Mouse (Mus musculus) left cerebral cortex, postnatal 14 days (tissue): Measurements from ENCODE around the gene Map4k1. TPM values are rescaled to one million over a fixed set of nuclear protein-coding genes. Genes with fewer than 3 reads are reported as not detected.

ENCODE experiments used
- DNase-seq, 2 experiments: peaks; one replicate each; pipeline ENCODE4 v3.0.0; 2021 to 2022; ENCODE audit warnings: low spot score in 2 of 2, mixed read lengths in 1 of 2
- intact Hi-C: fragments of 180-260 bp; cut with DNase I; formaldehyde crosslinking; loops from one replicate; pipeline ENCODE4 v1.15.1; 2025
- total RNA-seq, 2 experiments: library from RNA; stranded (reverse); gene quantifications; 2 replicates each; pipeline ENCODE4 v1.2.3; 2021

The Map4k1 gene
- total RNA-seq, 2 experiments from 2014 or later = 2.0 to 3.7 TPM

GRCm38 (mm10) chr7:28969672-28970394, 12.0 kb upstream of the Map4k1 start:
- intact Hi-C loops = loop anchor here (5.0 kb wide), 1 partner anchor 173 kb away; no protein-coding TSS in a partner anchor
- no peak for DNase-seq

GRCm38 (mm10) chr7:28971029-28971428, 10.8 kb upstream of the Map4k1 start:
- no peak for DNase-seq
- intact Hi-C loops = loop anchor here (5.0 kb wide), 1 partner anchor 174 kb away; no protein-coding TSS in a partner anchor

- intact Hi-C loops = loop anchor here (2.0 to 5.0 kb wide), 2 partner anchors 67 to 175 kb away; no protein-coding TSS in a partner anchor
- no peak for DNase-seq
These were observed 10.0 kb upstream of the Map4k1 start for GRCm38 (mm10) chr7:28971770-28972269.

- DNase-seq = peak; percentile 73 to 85
- intact Hi-C loops = loop anchor here (2.0 to 5.0 kb wide), 2 partner anchors 66 to 175 kb away; no protein-coding TSS in a partner anchor
These were observed 9.3 kb upstream of the Map4k1 start for GRCm38 (mm10) chr7:28972542-28972985.

GRCm38 (mm10) chr7:28973025-28973424, 8.8 kb upstream of the Map4k1 start:
- intact Hi-C loops = loop anchor here (2.0 to 5.0 kb wide), 2 partner anchors 66 to 176 kb away; no protein-coding TSS in a partner anchor
- no peak for DNase-seq

GRCm38 (mm10) chr7:28977556-28977955, 4.3 kb upstream of the Map4k1 start:
- intact Hi-C loops = no loop called here
- no peak for DNase-seq

GRCm38 (mm10) chr7:28982274-28983013, 594 bp downstream of the Map4k1 start:
- intact Hi-C loops = no loop called here
- no peak for DNase-seq

- no peak for DNase-seq
- intact Hi-C loops = no loop called here
These were observed 1.3 kb downstream of the Map4k1 start for GRCm38 (mm10) chr7:28983141-28983564.

- no peak for DNase-seq
- intact Hi-C loops = no loop called here
These were observed 2.0 kb downstream of the Map4k1 start for GRCm38 (mm10) chr7:28983849-28984248.

GRCm38 (mm10) chr7:28984452-28984851, 2.6 kb downstream of the Map4k1 start:
- intact Hi-C loops = no loop called here
- DNase-seq = no peak

- no peak for DNase-seq
- intact Hi-C loops = loop anchor here (5.0 kb wide), 1 partner anchor 52 kb away; no protein-coding TSS in a partner anchor
These were observed 3.4 kb downstream of the Map4k1 start for GRCm38 (mm10) chr7:28985207-28985606.

- DNase-seq = no peak
- intact Hi-C loops = no loop called here
These were observed 9.0 kb downstream of the Map4k1 start for GRCm38 (mm10) chr7:28990766-28991273.

- intact Hi-C loops = no loop called here
- no peak for DNase-seq
These were observed 9.8 kb downstream of the Map4k1 start for GRCm38 (mm10) chr7:28991616-28992015.

- DNase-seq = no peak
- intact Hi-C loops = no loop called here
These were observed 11.1 kb downstream of the Map4k1 start for GRCm38 (mm10) chr7:28992997-28993396.

- intact Hi-C loops = no loop called here
- DNase-seq = no peak
These were observed 11.6 kb downstream of the Map4k1 start for GRCm38 (mm10) chr7:28993402-28993801.

- intact Hi-C loops = no loop called here
- DNase-seq = peak; percentile 28 to 37
These were observed 19.1 kb downstream of the Map4k1 start for GRCm38 (mm10) chr7:29000651-29001605.

- DNase-seq = no peak
- intact Hi-C loops = no loop called here
These were observed 25.6 kb downstream of the Map4k1 start for GRCm38 (mm10) chr7:29007224-29008101.

GRCm38 (mm10) chr7:29008171-29008570, 26.3 kb downstream of the Map4k1 start:
- intact Hi-C loops = no loop called here

More at GRCm38 (mm10) chr7:29008171-29008570, 26.3 kb downstream of the Map4k1 start:
- DNase-seq = no peak
